Mouse (Mus musculus) right cerebral cortex, adult 18-20 months (tissue): ENCODE measurements at regions not wholly inside any gene's neighbourhood (a gene's known extent, or its start where the extent isn't known, plus 50 kb on each side); places are given as distances from the start of the nearest gene placed in this dataset.

Source experiments
- DNase-seq: peaks from one replicate; pipeline ENCODE4 v3.0.0; 2022; ENCODE audit warnings: mixed read lengths

DNA sequence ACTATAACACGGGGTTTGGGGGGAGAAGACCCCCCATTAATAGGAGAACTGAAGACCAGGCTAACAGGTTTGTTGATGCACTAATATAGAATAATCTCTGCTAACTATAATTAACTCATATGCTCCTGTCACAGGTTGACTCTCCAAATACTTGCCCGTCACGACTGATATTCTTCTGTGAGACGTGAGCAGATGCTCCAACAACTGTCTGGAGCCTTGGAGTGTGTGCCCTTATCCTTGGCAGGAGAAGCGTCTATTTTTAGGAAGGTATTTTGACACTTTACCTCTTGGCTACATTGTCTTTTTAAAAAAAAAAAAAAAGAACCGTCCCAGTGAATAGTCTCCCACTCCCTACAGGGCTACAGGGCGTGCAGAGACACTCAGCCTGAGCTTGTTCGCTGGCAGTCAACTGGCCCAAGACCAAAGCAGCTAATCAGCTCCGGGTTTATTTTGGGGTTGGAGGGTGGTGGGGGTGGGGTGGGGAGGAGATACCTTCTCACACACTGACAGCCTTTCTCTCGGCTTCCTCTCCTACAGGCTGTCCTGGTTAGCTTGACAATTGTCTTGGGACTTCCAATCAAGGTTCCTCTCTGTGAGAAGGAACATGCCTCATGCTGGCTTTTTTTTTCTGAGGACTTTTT is 102.6 kb upstream of the Prickle1 start:
- DNase-seq, result no peak

DNA sequence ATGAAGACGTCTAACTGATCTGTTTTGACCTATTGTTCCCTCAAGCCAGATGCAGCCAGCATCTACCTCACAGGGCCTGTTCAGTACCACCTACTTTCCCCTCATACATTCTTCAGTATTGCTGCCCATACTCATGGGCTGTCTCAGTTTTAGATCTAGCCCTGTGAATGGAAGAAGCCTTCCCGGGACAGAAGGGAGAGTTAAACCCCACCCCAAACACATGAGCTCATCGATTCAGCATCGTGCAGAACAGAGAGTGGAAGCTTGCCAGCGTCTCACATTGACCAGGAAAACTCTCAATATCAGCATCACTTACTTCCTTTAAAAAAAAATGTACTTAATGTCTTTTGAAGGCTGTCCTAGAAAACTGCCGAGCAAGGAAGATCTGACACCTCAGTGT is 95.0 kb upstream of the Prickle1 start:
- DNase-seq, result no peak

DNA sequence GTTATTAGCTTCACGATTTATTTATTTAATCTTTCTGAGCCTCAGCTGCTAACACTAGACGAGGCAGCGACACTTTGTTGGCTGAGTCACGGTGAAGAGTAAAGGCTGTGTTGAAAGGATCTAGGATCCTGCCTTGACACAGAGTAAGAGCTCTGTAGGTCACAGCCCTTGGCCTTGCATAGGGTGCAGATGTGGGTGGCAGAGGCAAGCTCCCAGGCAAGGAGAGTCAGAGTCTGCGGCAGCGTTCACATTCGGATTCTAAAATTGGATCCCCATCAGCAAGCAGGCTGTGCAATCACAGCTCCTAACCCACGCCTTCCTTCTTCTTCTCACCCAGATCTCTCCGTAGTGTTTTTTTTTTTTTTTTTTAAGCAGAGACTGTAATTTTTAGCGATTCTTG is 94.3 kb upstream of the Prickle1 start:
- peak; percentile 82 for DNase-seq

DNA sequence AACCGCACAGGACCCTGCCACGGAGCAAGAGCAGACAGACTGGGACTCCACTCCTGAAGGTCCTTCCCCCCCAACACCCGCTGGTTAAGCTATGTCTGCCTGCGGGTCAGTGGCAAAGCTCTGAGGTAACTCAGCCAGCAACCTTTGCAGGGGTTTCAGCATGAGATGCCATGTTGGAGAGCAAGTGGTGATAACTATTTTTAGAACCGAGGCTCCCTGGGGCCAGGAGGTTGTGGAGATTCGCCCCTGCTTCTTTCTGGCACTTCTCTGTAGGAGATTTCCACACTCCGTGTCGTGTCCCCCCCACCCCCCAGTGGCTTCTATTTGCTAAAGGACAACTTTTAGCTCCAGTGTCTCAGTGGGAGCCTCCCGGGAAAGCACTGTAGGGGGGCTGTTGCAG is 90.7 kb upstream of the Prickle1 start:
- DNase-seq, result no peak

DNA sequence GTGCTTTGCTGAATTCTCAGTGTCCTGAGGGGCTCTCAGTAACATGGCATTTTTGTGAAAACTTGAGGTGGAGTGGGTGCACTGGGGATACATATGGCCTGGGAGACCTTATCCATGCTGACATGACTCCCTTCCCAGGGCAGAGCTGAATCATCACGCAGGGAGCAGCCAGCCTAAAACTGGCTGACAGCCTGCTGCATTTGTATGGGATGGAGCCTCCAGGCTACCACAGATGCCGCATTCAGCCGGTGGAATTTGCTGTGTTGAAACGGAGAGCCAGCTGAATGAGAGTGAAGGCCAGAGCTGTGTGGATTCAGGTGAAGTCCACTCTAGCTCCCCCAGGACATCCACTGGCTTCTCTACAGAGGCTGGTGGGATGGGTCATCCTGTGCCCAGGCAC is 85.9 kb upstream of the Prickle1 start:
- DNase-seq, result no peak

DNA sequence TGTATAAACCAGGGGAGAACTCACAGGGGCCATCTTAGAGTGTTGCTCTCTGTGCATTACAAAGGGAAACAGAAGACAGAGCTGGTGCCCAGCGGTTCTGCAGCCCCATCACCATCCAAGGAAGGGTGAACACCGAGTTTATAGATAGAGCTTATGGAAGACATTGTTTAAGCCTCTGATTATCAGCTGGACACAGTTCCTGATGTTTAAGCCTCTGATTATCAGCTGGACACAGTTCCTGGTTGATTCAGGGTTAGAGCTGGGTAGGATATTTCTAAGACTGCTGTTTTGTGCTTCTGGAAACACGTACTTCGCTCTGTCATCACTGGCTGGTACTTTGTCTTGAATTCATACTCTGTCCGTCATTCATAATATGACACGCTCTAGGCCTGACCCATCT is 79.9 kb upstream of the Prickle1 start:
- no peak for DNase-seq

DNA sequence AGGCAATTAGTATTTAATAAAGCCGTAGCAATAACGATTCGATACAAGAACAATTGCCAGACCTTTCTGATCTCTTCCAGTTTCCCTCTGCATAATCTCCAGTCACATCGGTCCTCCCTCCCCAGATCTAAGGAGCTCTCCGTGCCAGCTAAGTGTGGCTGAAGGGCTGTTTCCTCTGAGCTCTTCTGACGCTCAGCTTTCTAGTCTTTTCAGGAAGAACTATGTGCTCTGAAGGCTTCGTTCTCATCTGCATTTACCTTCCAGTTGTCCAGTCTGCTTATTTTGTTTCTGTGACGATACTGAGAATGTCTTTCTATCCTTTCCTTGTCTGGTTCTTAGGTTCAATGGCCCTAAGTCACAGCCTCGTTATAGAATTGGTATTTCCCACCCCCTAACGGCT is 78.3 kb upstream of the Prickle1 start:
- DNase-seq, result no peak

DNA sequence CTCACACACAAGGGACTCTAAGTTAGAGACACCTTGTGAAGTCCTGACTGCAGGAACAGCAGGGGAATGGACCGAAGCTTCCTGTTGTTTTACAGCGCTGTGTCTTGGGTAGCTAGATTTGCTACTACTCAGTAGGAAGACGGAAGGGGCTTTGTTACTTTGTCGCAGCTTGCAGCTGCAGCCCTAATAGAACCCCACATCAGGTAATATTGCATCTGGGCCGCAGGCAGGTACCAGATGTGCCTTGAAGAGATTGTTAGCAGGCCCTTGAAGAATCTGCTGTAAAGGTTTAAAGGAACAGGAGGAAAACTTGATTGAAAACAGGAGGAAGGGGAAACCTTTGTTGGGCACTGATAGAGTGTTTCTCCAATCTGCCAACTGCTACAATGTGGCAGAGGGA is 68.2 kb upstream of the Prickle1 start:
- DNase-seq, result no peak

DNA sequence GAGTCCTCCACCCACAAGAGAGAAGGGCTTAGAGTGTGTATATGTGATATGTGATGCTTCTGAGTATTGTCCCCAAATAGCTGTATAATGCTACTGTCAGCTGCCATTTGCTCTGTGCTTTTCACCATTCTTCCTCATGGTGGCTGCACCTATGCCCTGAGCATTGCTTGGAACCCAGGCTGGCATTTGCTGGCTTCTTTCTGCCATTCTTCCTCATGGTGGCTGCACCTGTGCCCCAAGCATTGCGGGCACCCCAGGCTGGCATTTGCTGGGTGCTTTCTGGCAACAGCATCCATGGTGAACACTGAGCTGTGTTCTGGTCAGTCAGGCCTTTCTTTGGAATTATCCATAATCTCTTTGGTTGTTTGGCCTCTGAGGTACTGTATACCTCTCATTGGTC is 66.9 kb upstream of the Prickle1 start:
- no peak for DNase-seq

DNA sequence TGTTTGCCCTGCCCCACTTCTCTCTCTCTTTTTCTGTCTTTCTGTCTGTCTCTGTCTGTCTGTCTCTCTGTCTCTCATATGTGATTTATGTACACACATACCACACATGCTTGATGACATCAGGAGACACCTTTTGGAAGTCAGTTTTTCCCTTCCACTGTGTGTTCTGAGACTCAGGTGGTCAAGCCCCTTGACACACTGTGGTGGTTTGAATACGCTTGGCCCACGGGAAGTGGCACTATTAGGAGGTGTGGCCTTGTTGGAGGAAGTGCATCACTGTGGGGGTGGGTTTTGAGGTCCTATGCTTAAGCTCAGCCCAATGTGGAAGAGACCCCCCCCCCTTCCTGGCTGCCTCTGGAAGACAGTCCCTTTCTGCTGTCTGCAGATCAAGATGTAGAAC is 66.1 kb upstream of the Prickle1 start:
- no peak for DNase-seq

DNA sequence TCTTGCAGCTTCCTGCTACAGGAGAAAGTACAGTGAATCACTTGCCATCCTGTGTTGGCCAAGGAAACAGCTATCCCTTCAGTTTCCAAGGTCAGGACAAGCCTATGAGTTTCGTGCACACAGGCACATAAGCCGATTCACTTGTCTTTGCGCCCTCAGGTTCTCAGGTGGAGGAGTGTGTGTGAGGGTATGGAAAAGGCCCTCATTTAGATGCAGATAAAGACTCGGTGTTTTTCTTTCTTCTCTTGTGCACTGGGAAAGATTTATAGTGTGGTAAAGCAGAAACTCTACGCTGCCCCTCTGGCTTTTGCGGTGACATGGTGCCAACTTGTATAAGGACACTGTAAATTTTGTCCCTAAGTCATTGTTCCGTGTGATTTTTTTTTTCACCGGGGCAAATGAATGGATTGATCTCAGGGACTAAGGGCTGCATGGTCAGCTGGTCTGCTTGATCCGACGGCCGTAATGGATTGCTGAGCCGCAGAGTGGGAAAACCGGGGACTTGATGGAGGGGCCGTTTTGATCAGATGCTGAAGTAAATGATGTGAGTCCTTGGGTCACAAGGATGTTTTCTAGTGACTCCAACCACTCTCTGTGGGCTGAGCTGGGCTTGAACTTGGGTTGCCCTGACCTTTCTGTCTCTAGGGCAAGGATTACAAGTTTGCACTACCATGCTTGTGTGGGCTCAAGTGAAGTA is 65.4 kb upstream of the Prickle1 start:
- no peak for DNase-seq

DNA sequence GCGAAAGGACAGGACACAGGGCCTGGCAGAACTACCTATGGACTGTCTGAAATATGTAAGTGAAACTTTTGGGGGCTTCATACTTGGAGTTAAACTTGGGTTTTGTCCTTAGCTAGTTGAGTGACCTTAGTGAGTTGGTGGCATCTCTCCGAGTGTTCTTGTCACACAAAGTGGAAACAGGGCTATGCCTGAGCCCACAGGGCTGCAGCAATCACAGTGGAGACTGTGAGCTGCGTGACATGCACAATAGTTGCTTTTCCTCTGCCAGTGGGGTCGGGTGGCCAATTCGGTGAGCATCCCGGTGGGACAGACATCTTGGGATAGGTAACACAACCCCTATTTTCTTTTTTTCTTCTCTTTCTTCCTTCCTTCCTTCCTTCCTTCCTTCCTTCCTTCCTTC is 61.5 kb upstream of the Prickle1 start:
- DNase-seq, result no peak

DNA sequence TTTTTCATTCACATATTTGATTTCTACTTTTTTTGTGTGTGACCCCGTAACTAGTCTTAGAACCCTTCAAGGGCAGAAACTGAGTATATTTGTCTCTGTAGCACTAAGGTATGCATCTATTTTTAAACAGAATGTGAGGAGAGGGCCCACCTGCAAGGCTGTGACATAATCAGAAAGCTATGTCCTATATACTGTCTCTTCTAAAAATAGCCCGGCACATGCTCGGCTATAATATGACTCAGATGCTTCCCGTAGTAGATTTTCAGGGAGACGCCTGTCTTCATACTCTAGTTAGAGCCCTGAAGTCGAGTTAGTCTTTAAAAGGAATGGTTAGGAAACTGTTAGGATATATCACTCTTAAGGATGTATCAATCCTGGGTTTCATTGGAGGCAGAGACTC is 61.0 kb upstream of the Prickle1 start:
- DNase-seq, result no peak

DNA sequence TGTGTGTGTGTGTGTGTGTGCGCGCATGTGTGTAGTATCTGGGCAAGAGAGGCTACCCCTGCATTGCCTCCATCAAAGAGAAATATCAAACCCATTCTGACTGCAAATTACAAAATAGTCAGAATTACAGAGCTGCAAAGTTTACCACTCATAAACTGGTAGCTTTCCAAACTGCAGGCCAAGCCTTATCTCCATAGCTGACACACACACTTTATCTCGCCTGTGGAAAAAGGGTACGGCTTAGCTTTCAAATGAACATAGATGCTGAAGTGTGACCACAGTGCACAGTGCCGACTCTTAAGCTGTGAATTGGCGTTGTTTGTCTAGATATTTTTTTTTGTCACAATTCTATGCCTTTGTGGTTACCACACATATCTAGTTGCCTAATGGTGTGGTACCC is 60.1 kb upstream of the Prickle1 start:
- DNase-seq, result no peak

DNA sequence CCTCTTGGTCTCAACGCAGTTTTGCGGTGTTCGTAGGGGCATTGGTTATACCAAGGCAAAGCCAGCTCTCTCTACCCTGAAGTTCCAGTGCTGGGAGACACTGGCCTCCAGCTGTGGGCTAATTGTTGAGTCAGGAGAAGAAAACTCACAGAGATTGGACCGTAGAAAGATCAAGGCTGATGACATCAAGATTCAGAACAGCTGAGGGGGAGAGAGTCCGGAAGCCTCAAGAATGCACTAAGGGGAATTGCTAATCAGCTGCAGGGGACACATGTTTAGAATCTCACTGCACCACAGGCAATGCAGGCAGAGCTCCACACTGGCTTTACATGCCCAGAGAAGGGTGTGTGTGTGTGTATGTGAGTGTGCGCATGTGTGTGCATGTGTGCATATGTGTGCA is 59.6 kb upstream of the Prickle1 start:
- no peak for DNase-seq

DNA sequence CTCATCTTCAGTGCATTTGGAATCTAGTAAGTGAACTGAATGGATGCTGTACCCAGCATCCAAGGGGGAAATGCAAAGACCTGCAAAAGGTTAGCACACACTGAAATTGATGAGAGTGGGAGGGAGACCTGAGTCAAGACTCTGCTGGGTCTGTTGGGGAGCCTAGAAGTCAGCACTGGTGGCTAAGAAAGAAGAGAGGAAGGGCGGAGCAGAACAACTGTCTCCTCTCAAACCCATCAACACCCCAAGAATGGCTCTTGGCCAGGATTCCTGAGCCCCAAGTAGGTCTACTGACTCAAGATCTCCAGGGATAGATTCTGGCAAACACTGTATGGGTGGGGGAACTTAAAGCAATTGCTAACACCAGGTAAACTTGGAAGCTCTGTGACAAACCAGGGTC is 57.7 kb upstream of the Prickle1 start:
- no peak for DNase-seq

DNA sequence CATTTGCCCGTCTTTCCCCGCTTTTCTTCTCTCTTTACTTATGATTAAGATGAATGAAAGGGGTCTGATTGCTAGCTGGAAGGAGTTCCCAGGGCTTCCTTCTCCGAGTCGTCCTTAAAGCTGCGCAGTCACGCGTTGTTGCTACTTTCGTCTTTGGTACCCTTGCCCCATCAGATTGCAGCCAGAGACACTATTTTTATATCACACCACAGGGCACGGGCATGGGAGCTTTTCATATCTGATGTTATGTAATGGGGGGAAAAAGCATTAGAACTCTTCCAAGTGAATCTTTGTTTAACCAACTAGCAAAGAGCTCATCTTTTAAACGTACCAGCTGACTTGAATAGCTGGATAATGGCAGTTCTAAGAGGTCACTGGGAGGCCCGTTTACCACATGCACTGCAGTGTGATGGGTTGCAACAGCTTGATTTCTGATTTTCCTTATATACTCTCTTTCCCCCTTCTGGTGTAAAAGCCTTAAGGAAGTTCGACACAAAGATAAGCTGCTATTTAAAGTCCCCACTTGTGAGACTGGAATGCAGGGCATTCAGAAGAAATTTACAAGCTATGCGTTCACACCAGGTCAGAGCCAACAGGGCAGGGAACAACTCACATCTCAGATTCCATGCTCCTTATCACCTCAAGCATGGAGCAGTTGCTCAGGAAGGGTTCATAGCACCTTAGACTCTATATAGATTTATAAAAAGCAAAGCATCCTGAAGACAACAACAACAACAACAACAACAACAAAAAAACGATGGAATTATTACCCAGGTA is 55.5 kb upstream of the Prickle1 start:
- DNase-seq, result no peak

DNA sequence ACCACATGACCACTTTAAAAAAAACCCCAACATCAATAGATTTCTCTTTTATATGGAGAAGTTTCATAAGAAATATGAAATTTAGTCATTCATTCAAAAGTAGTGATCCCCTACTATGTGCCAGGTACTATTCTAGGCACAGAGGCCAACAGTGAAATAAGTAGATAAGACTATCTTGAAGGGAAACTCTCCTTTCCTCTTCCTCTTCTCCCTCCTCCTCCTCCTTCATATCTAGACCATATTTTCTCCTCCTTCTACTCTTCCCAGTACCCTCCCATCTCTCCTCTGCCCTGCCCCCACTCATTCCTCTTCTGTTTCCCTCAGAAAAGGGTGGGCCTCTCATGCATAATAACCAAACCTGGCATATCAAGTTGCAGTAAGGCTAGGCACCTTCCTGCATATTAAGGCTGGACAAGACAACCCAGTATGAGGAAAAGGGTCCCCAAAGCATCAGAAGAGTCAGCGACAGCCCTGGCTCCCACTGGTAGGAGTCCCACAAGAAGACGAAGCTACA is 54.4 kb upstream of the Prickle1 start:
- no peak for DNase-seq

DNA sequence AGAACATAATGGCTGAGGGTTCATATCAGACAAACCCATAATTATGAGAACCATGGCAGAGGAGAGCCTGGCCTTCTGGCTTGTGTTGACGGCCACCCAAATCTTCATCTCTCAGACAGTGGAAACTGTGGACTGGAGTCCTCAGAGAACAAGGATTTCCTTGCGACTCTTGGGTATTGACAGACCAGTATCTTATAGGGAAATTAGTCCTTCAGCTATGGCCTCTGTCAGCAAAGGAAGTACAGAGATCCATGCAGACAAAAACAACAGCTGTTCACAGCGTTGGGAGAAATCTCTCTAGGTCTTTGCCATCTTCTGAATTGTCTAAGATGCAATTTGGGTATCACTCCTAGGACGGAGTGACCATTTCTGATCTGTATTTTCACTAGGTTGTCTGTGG is 53.0 kb upstream of the Prickle1 start:
- DNase-seq, result no peak

DNA sequence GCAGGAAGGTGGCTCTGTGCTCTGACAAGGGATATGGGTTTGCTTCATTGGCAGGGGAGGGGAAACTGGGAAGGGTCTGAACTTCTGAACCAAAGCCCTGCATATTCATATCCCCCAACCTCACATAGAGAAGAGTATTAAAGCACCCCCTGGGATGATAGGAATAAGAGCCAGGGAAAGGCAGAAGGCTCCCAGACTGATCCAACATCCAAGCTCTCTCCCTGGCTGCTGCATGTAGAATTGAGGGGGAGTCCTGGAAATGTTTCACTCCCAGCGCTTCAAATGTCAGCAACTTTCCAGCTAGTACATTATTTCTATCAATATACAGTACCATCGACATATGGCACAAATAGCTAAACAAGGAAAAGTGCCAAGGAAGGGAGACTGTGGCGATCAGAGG is 51.1 kb upstream of the Prickle1 start:
- no peak for DNase-seq

DNA sequence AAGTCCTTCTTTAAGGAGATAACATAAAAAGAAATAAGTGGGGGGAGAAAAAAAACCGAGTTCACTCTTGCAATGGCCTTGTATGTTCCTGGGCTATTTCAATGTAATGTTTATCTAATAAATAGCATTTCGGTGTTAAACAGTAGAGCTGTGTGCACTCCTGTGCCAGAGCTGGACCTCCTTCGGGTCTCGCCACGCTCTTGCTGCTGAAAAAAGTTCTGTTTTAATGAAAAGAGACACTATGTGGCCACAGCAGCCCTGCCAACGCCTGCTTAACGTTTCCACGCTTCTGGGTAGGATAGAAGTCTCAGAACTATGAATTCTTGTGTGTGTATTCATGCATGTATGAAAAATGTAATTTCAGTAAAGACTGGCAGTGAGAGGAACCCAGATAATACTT is 50.3 kb upstream of the Prickle1 start:
- no peak for DNase-seq
